Mouse (Mus musculus) fibroblast of lung, adult 2 months (primary cell): ENCODE data around the gene Cldn3.

Experiments used
- DNase-seq: peaks from one replicate; pipeline ENCODE4 v3.0.0-alpha.2; 2011; ENCODE audit warnings: low read depth

The Cldn3 gene

DNA sequence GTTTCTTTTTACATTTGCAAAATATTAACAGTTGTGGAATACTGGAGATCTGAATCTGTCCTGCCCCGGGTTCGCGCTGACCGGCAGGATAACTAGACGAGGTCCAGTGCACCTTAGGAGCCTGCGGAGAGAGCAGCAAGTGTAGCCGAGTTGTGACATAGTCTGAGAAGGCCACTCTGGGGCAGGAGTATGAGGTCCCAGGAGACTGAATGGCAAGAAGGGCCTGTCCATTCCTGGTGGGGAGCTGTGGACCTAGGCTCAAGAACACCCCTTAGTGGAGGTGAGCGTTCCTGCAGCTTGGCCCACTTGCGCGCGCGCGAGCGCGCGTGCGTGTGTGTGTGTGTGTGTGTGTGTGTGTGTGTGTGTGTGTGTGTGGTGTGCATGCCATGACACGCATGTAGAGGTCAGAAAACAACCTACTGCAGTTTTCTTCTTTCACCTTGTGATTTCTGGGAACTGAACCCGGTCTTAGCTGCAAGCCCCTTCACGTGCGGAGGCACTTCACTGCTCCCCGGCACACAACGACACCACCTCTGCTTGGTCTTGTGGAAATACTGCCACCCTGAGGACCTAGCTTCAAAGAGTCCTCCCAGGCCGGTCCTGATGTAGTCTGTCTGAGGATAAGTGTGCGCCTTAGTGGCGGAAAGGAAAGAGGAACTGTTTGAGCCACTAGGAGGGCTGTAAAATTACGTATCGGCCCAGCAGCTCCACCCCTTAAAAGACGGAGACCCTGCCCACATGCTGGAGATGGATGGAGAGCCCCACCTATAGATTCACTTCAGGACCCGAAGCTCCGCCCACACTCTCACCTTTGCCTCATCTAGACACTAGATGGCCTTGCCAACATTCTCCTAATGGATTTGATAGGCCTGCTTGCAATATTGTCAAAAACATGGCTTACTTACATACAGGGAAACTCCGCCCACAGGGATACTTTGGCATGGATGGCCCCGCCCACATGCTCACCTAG is 19.9 kb upstream of the Cldn3 start:
- no peak for DNase-seq

- no peak for DNase-seq
These were observed 18.7 kb upstream of the Cldn3 start for GRCm38 (mm10) chr5:134967164-134967944.

DNA sequence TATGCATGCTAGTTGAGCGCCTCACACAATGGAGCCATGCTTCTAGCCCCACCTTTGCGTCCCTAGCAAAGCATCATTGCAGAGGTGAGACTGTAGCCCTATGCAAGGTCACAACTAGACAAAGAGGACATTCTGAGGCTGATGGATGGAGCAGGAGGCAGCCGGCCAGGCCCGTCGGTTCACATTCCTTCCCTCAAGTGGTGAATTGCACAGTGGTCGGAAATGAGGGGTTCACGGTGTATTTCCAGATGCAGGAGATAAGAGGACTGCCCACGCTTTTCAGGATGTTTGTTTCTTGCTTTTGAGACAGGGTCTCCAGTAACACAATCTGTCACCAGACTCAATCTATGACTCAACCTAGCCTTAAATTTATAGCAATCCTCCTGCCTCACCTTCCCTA is 15.3 kb upstream of the Cldn3 start:
- DNase-seq: no peak

DNA sequence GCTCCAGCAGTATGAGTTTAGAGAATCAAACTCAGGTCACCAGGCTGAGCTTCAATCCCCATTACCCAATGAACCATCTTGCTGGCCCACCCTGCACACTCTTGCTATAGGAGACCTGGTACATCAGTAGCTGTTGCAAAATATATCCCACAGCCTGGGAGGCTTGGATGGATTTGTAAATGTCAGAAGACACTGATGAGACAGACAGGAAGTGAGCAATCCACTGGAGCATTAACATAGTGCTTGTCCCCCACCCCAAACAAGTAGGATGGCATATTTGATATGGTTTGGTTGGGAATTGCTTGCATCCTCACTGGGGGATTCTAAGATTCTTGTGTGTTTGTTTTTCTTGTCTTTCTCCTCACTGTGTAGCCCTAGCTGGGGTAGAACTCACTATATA is 12.9 kb upstream of the Cldn3 start:
- DNase-seq: no peak

- DNase-seq: no peak
These were observed 12.5 kb upstream of the Cldn3 start for GRCm38 (mm10) chr5:134973526-134973925.

GRCm38 (mm10) chr5:134974294-134974693 is 11.7 kb upstream of the Cldn3 start:
- DNase-seq: no peak

DNA sequence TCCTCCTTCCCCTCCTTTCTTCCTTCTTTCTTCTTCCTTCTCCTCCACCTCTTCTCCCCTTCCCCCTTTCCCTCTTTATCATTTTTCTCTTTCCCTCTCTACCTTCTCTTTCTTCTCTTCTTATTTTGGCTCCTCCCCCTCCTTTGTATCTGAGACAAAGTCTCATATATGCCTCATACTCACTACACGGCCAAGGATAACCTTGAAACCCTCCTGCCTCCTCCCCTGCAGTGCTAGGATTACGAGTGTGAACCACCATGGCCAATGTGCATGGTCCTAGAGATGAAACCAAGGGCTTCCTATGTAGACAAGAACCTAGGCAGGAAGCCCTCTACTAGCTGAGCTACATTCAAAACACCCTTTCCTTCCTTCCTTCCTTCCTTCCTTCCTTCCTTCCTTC is 11.1 kb upstream of the Cldn3 start:
- no peak for DNase-seq

GRCm38 (mm10) chr5:134976164-134976563 is 9.8 kb upstream of the Cldn3 start:
- DNase-seq: no peak

GRCm38 (mm10) chr5:134976577-134977250 is 9.3 kb upstream of the Cldn3 start:
- no peak for DNase-seq

DNA sequence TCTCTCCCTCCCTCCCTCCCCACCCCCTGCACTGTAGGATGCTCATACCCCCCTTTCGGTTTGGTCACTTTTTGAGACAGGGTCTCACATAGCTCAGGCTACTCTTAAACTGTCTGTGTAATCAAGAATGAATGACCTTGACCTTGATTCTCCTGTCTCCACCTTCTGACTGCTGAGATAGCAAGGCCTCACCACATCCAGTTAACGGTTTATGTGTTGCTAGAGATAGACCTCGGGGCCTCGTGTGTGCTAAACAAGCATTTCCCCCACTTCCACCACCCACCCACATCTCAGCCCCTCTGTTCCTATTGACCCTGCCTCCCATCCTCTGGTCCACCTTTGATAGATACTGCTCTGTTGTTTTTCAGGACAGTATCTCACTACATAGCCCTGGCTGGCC is 8.2 kb upstream of the Cldn3 start:
- DNase-seq: no peak

DNA sequence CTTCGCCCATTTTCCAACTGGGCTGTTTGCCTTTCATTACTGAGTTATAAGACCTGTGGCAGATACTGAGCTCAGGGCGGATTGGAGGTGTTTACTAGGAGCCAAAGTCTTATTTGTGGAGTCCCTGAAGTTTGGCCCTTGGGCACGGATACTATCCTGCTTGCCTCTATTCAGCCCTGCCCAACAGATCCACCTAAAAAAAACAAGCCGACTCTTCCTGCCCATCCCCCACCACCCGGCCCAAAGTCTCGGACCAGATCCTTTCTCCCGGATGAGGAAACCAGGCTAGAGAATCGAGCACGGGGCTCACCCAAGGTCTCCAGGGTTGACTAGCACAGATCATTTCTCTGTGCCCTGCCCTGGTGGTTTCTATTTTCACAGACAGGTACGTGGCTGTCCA is 4.9 kb upstream of the Cldn3 start:
- no peak for DNase-seq

GRCm38 (mm10) chr5:134983111-134983510 is 2.9 kb upstream of the Cldn3 start:
- DNase-seq: no peak

DNA sequence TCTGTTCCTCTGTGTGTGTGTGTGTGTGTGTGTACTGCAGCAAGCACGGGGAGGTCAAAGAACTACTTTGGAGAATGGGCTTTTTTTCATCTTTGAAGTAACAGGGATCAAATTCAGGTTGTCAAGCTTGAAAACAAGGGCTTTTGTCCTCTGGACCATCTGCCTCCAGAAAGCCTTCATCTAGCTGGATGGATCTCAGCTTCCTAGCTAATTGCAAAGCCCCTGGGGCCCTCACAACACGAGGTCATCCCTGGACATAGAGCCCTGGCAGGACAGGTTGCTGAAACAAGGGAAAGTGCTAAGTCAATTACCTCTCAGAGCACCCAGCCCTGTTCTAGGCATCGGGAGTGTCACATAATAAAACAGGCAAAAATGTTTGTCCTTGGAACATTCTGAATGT is 2.2 kb upstream of the Cldn3 start:
- no peak for DNase-seq

DNA sequence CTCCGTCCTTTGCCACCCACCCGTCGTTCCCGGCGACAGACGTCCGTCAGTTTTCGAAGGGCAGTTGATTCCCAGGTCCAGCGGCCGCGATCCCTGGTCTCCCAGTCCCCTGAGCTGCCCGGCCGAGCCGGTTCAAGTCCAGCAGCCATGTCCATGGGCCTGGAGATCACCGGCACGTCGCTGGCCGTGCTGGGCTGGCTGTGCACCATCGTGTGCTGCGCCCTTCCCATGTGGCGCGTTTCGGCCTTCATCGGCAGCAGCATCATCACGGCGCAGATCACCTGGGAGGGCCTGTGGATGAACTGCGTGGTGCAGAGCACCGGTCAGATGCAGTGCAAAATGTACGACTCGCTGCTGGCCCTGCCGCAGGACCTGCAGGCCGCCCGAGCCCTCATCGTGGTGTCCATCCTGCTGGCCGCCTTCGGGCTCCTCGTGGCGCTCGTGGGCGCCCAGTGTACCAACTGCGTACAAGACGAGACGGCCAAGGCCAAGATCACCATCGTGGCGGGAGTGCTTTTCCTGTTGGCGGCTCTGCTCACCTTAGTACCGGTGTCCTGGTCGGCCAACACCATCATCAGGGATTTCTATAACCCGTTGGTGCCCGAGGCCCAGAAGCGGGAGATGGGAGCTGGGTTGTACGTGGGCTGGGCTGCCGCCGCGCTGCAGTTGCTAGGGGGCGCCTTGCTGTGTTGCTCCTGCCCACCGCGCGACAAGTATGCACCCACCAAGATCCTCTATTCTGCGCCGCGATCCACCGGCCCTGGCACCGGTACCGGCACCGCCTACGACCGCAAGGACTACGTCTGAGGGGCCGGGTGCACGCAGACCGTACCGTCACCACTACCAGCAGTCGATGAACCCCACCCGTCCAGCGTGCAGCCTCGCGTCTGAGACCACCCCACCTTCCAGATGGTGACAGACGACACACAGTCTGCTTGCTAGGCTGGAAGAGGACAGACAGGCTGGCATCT is 569 bp downstream of the Cldn3 start:
- no peak for DNase-seq

DNA sequence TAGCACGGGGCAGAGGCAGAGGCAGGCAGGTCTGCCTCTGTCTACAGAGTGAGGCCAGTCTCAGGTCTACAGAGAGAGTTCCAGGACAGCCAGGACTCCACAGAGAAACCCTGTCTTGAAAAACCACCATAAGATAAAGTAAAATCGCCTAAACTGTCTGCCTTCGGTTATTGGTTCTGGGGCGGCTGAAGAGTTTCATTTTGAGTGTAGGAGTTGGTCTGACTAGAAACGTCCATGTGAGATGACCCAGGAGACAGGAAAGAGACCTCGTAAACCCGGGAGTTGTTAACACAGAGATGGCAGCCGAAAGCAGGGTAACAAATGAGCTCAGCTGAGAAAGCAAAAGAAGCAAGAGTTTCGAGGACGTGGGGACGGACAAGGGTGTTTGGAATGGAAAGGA is 3.2 kb downstream of the Cldn3 start:
- no peak for DNase-seq

DNA sequence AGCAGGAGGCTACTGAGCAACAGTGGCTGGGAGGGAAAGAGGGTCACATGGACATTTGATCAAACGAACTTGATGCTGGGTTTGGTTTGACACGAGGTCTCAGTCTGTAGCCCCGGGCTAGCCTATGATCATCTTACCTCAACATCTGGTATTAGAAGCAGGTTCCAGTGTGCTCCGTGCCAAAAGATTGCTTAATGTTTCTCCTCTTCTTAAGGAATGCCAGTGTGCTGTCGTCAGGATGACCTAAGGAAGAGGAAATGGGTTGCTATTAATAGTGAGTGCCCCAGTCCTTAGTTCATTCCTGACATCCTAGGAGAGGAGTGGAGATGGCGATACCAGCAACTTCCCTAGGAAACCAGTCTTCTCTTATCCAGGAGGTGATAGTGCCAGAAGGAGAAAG is 3.7 kb downstream of the Cldn3 start:
- peak; percentile 38 for DNase-seq

DNA sequence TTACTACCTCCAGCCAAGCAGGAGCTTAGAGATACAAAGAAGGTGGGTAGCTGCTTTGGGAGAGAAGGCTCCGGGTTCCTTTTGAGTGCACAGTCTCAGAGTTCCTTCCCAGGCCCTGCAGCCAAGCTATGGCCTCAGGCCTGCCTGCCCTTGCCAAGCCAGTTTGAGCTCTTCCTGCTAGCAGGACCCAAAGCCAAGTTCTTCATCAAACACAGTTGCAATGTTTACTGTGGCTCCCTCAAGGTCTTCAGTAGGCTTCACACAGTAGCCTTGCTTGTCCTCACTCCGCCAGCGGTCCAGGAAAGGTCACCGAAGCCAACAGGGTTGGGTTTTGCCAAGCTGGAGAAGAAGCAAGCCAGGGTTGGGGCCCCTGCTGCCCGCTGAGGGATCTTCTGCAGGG is 6.6 kb downstream of the Cldn3 start:
- no peak for DNase-seq

DNA sequence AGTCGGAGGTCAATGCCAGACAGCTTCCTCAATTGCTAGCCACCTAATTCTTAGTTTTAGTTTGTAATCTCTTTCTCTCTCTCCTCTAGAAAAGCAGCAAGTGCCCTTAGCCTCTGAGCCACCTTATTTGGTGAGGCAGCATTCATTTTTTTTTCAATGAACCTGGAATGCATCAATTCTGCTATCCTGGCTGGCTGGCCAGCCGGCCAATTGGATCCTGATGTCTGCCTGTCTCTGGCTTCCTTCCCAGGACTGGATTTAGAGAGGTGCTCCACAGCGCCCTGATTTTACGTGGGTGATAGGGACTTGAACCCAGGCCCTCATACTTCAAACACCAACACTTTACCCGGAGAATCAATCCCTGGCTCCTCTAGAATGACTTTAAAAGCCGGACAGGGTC is 12.3 kb downstream of the Cldn3 start:
- DNase-seq: no peak

DNA sequence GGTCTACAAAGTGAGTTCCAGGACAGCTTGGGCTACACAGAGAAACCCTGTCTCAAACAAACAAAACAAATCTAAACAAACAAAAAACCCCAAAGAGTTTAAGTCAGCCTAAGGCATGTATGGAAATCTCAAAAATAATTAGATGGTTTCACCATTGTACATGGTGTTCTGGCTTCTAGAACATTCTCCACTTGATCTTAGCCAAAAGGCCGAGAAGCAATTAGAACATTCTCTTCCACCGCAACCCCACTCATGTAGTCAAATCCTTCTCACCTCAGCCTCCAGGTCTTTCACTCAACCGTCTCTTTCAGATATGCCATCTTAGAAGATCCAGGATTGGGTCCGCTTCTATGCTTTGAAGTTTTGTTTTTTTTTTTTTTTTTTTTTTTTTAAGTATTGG is 13.8 kb downstream of the Cldn3 start:
- no peak for DNase-seq

DNA sequence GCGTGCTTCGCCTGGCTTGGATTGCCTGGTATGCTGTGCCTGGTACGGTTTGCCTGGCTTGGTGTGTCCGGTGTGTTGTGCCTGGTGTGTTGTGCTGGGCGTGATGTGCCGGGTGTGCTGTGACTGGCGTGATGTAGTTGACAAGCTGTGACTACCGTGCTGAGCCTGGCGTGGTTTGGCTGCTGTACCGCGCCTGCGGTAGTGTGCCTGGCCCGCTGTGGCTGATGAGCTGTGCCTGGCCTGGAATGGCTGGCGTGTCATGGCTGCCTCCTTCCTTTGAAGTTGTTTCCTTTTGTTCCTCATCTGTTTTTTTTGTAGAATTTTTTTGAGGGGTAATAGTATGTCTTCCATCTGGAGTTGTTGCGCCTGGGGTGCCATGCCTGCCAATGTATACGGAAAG is 14.7 kb downstream of the Cldn3 start:
- DNase-seq: no peak

- no peak for DNase-seq
These were observed 15.3 kb downstream of the Cldn3 start for GRCm38 (mm10) chr5:135001309-135001708.

GRCm38 (mm10) chr5:135002151-135002550 is 16.1 kb downstream of the Cldn3 start:
- DNase-seq: no peak
